Mouse (Mus musculus) liver, adult 2 months (tissue): ENCODE data around the gene Gm20388. TPM values are rescaled to one million over a fixed set of nuclear protein-coding genes. Genes with fewer than 3 reads are reported as not detected.
"Not testable (repeated sequence)": the region's sequence is repeated elsewhere in the genome, so short reads cannot be mapped to it uniquely, and the experiment has no call there.

Experiments used
- DNase-seq: peaks from one replicate; pipeline ENCODE4 v3.0.0-alpha.2; 2011; ENCODE audit warnings: low read depth, low spot score; ENCODE audit errors: extremely low read depth
- H3K27ac ChIP-seq: fragments of 200-500 bp; replicated peaks from 2 replicates; pipeline ENCODE4 v1.5.1; 2012; ENCODE audit warnings: low read depth, mild to moderate bottlenecking, control low read depth, inconsistent platforms, low read length; ENCODE audit not compliant: insufficient read depth
- H3K27me3 ChIP-seq: fragments of 200-500 bp; 2 replicates; pipeline ENCODE4 v1.6.1; 2012; ENCODE audit warnings: mild to moderate bottlenecking, moderate library complexity, low read length, inconsistent platforms; ENCODE audit not compliant: control insufficient read depth, insufficient read depth
- H3K36me3 ChIP-seq: fragments of 200-500 bp; 2 replicates; pipeline ENCODE4 v1.6.1; 2012; ENCODE audit warnings: low read length, inconsistent platforms; ENCODE audit not compliant: control insufficient read depth, insufficient read depth
- H3K4me1 ChIP-seq: fragments of 200-500 bp; 2 replicates; pipeline ENCODE4 v1.6.1; 2011; ENCODE audit warnings: low read length; ENCODE audit not compliant: control insufficient read depth, insufficient read depth
- H3K4me3 ChIP-seq: fragments of 200-500 bp; 2 replicates; pipeline ENCODE4 v1.5.1; 2011; ENCODE audit warnings: low read depth, mild to moderate bottlenecking, control low read depth, low read length, moderate library complexity; ENCODE audit not compliant: insufficient read depth
- H3K79me2 ChIP-seq: fragments of 200-500 bp; 2 replicates; pipeline ENCODE4 v1.6.1; 2012; ENCODE audit warnings: inconsistent platforms, mild to moderate bottlenecking, low read length, moderate library complexity; ENCODE audit not compliant: control insufficient read depth, insufficient read depth
- H3K9ac ChIP-seq: fragments of 200-500 bp; 2 replicates; pipeline ENCODE4 v1.6.1; 2012; ENCODE audit warnings: low read depth, mild to moderate bottlenecking, control low read depth, inconsistent platforms, low read length
- CTCF ChIP-seq: fragments of 200-500 bp; IDR thresholded peaks from 2 replicates; pipeline ENCODE4 v1.5.1; 2011; ENCODE audit warnings: low read depth, low read length, control low read depth
- POLR2A ChIP-seq: fragments of 200-500 bp; IDR thresholded peaks from 2 replicates; pipeline ENCODE4 v1.6.1; 2011; ENCODE audit warnings: low read length, control low read depth; ENCODE audit not compliant: insufficient read depth; ENCODE audit errors: extremely low read depth
- WGBS: fragments of 180-500 bp; shearing (Covaris S2); methylation state at CpG from one replicate; pipeline ENCODE4 v1.1.7; 2018; 5-methylcytosine and 5-hydroxymethylcytosine counted together
- polyA plus RNA-seq: library from polyadenylated mRNA; depleted of rRNA; stranded (reverse); fragments of >200 nt; gene quantifications from 2 replicates; pipeline ENCODE4 v1.2.3, GENCODE M21; 2012
- total RNA-seq: library from RNA; depleted of rRNA; stranded (reverse); fragments of >200 nt; gene quantifications from 2 replicates; pipeline ENCODE4 v1.2.3, GENCODE M21; 2014

Gene Gm20388
- total and polyA plus RNA-seq, 2 experiments: 6.4 to 19.9 TPM

- DNase-seq: peak; percentile 70
- no peaks in the 10 kb centered on the region for H3K27me3 ChIP-seq
- H3K79me2 ChIP-seq: peaks cover 22% of the 10 kb centered on the region; the same call in 1 of the 2 replicates
- peak within 1 kb of the TSS; percentile 92 for H3K27ac ChIP-seq
- H3K36me3 ChIP-seq: peaks cover 21% of the 10 kb centered on the region
- TF ChIP-seq CTCF (no peak), POLR2A (peak; percentile 87)
- under 1% methylated on average over 99 of the region's 99 CpGs for WGBS
- peaks cover 10% of the 10 kb centered on the region for H3K4me1 ChIP-seq
- H3K4me3 ChIP-seq: peak within 1 kb of the TSS; percentile 99
- H3K9ac ChIP-seq: peak within 1 kb of the TSS; percentile 99
Measured at GRCm38 (mm10) chr8:123254099-123254885, 3343.7 kb downstream of the Gm20388 start, which contains the start of the genes Zfp276 and Vps9d1. Gene Zfp276 (plus strand): TSS chr8:123254195. Gene Vps9d1 (minus strand): TSS chr8:123254348.

- DNase-seq: no peak
- H3K4me1 ChIP-seq: peaks cover 10% of the 10 kb centered on the region
- H3K4me3 ChIP-seq: peak overlapping the region; percentile 99
- no peaks in the 10 kb centered on the region for H3K27me3 ChIP-seq
- H3K27ac ChIP-seq: peak overlapping the region; percentile 92; the same call in 1 of the 2 replicates
- 47% methylated on average over 6 of the region's 6 CpGs for WGBS
- peaks cover 22% of the 10 kb centered on the region; the same call in 1 of the 2 replicates for H3K79me2 ChIP-seq
- peaks cover 26% of the 10 kb centered on the region for H3K36me3 ChIP-seq
- TF ChIP-seq CTCF: no peak
- no peak for TF ChIP-seq POLR2A
- H3K9ac ChIP-seq: peak overlapping the region; percentile 99
Measured at GRCm38 (mm10) chr8:123255170-123255569, 3344.5 kb downstream of the Gm20388 start.

GRCm38 (mm10) chr8:123257114-123257513 is 3346.5 kb downstream of the Gm20388 start:
- H3K27me3 ChIP-seq: no peaks in the 10 kb centered on the region
- H3K4me3 ChIP-seq: no peak overlapping the region
- 93% methylated on average over 3 of the region's 3 CpGs for WGBS
- DNase-seq: no peak
- H3K79me2 ChIP-seq: peaks cover 22% of the 10 kb centered on the region; the same call in 1 of the 2 replicates
- no peak overlapping the region for H3K9ac ChIP-seq
- TF ChIP-seq CTCF (no peak), POLR2A (no peak)
- peaks cover 32% of the 10 kb centered on the region for H3K36me3 ChIP-seq
- peaks cover 10% of the 10 kb centered on the region for H3K4me1 ChIP-seq
- no peak overlapping the region for H3K27ac ChIP-seq

- not testable (repeated sequence) for H3K4me3 ChIP-seq, H3K4me1 ChIP-seq, DNase-seq, H3K27ac ChIP-seq, H3K9ac ChIP-seq, H3K27me3 ChIP-seq
- 95% methylated on average over 8 of the region's 8 CpGs for WGBS
- Histone ChIP-seq H3K79me2 (peaks cover 22% of the 10 kb centered on the region; the same call in 1 of the 2 replicates), H3K36me3 (peaks cover 32% of the 10 kb centered on the region)
Measured at GRCm38 (mm10) chr8:123257593-123257992, 3347.0 kb downstream of the Gm20388 start.

GRCm38 (mm10) chr8:123267926-123268656 is 3357.4 kb downstream of the Gm20388 start:
- TF ChIP-seq CTCF (no peak), POLR2A (no peak)
- H3K27me3 ChIP-seq: no peaks in the 10 kb centered on the region
- 63% methylated on average over 14 of the region's 14 CpGs for WGBS
- H3K27ac ChIP-seq: no peak overlapping the region
- H3K4me1 ChIP-seq: no peaks in the 10 kb centered on the region
- DNase-seq: no peak
- no peak overlapping the region for H3K9ac ChIP-seq
- peaks cover 35% of the 10 kb centered on the region for H3K36me3 ChIP-seq
- H3K4me3 ChIP-seq: no peak overlapping the region
- H3K79me2 ChIP-seq: no peaks in the 10 kb centered on the region
